Mouse (Mus musculus) embryo, embryonic 10.5 days (tissue): Measurements from ENCODE around the gene Znrf2.

Experiments
- DNase-seq: peaks from one replicate; pipeline ENCODE4 v3.0.0-alpha.2; 2015; ENCODE audit warnings: low spot score

The Znrf2 gene

DNA sequence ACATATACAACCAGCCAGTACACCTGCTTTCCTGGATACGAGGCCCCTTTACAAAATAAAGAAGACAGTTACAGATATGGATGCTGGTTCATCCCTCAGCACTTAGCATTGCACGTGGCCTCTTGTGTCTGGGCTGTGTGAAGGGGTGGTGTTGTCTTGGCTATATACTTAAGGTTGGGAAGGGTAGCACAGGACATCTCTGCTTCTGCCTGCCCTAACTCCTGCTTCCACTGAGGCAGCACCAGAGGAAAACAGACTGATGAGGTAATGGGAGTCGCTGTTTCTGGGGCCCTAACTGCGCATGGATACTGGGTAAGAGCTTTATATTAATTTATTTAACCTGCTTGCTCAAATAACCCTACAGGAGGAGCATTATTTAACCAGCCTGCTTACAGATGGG lies 100.2 kb downstream of the Znrf2 start:
- no peak for DNase-seq

DNA sequence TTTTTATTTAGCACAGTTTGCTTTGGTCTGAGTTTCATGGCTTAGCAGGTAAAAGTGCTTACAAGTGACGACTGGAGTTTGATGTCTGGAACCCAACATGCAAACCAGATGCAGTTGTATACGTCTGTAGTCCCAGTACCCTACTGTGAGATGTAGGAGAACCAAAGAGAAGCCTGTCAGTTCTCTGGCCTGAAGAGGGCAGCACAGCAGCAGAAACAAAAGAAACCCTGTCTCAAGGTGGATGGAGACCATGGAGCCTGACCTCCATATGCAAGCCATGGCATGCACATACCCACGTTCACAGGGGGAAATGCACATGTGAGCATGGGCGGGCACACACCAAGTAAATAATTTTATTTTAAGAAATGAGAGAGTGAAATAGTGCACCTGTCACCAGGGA lies 100.8 kb downstream of the Znrf2 start:
- DNase-seq, result peak; percentile 69

GRCm38 (mm10) chr6:54918521-54918920 lies 101.8 kb downstream of the Znrf2 start:
- no peak for DNase-seq

- DNase-seq, result no peak
Measured at GRCm38 (mm10) chr6:54924538-54924937, 107.8 kb downstream of the Znrf2 start.

GRCm38 (mm10) chr6:54925736-54926440 lies 109.2 kb downstream of the Znrf2 start:
- DNase-seq, result no peak

DNA sequence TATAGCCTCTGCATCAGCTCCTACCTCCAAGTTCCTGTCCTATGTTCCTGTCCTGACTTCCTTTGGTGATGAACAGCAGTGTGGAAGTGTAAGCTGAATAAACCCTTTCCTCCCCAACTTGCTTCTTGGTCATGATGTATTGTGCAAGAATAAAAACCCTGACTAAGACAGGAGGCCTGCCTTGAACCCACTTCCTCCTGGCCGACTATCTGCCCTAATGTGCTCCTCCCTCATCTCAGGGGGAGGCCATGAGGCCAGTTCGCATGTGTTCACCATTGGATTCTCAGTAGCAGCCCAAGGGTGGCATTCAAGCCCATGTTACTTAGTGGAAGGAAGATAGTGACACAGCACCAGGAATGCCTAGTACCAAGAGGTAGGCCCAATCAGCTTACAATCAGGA lies 110.2 kb downstream of the Znrf2 start:
- no peak for DNase-seq

- DNase-seq, result no peak
Measured at GRCm38 (mm10) chr6:54927946-54928345, 111.2 kb downstream of the Znrf2 start.

- no peak for DNase-seq
Measured at GRCm38 (mm10) chr6:54931641-54932040, 114.9 kb downstream of the Znrf2 start.

DNA sequence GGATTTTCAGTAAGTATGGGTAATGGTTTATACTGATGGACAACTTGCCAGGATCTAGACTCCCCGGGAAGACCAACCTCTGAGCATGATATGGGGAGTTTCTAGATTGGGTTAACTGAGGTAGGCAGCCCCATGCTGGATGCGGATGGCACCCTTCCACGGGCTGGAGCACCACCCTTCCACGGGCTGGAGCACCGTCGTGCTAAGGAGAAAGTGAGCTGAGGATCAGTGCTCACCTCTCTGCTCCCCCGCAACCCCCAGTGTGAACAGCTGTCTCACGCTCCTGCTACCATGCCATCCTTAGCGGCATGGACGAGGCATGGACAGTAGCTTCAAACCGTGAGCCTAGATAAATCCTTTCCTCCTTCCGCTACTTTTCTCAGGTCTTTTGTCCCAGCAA lies 115.8 kb downstream of the Znrf2 start:
- no peak for DNase-seq

- DNase-seq, result no peak
Measured at GRCm38 (mm10) chr6:54933216-54933615, 116.5 kb downstream of the Znrf2 start.

DNA sequence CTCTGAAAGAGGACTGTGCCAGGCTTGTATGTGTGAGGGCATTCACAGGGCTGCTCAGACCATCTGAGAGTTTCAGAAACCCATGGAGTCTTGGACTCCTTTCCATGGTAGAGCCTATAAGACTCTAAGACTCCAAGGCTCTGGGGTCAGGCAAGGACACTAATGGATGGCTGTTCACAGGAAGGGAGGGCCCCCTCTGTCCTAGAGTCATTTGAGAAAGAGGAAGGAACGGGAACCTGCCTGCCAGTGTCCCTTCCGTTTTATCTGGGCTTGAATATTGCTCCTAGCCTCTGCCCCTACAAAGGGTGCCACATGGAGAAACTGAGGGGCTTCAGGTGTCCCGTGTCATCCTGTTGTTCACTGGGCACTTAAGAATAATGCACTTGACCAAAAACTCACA lies 117.2 kb downstream of the Znrf2 start:
- DNase-seq, result no peak

DNA sequence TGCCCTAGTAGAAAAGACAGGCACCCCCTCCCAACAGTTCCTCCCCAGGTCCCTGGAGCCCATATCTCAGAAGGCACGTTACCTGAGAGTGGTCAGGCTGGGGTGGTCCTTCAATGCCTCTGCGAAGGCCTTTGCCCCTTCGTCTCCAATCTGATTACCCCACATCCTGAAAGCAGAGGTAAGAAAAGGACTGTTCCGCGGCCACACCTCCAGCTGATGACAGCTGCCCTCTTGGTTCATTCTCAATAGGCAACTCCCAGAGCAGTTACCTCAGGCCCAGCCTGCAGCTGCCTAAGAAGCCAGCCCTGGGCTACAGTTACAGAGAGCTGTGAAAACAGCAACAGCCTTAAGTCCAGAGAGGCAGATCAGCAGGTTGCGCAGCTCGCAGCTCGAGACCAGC lies 117.6 kb downstream of the Znrf2 start:
- DNase-seq, result no peak

GRCm38 (mm10) chr6:54934930-54935329 lies 118.2 kb downstream of the Znrf2 start:
- no peak for DNase-seq

DNA sequence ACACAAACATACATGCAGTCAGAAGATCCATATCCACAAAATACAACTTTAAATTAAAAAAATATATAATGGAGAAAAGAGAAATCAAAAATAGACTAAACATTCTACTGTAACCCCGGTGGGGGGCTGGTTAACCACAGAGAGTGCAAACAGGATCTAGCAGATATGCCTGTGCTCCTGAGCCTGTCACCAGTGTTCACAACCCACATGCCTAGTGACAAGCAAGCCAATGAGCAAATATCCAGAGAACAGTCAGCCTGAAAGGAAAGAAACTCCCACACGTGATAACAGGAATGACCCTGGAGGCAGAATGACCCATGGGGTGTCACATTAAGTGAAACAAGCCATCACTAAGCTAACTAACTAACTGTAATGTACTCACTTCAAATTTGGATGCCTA lies 119.8 kb downstream of the Znrf2 start:
- DNase-seq, result no peak

- DNase-seq, result no peak
Measured at GRCm38 (mm10) chr6:54939631-54940030, 122.9 kb downstream of the Znrf2 start.

GRCm38 (mm10) chr6:54940126-54940525 lies 123.4 kb downstream of the Znrf2 start:
- no peak for DNase-seq

GRCm38 (mm10) chr6:54941149-54941548 lies 124.4 kb downstream of the Znrf2 start:
- DNase-seq, result no peak
